Mouse (Mus musculus) testis, postnatal 10 days (tissue): ENCODE data around the gene Atp5s.

Experiments used
- DNase-seq: peaks from one replicate; pipeline ENCODE4 v3.0.0; 2021; ENCODE audit warnings: low spot score

Atp5s gene

GRCm38 (mm10) chr12:69781480-69781879, 56.7 kb downstream of the Atp5s start:
- DNase-seq, result no peak

GRCm38 (mm10) chr12:69781935-69782650, 57.3 kb downstream of the Atp5s start:
- peak; percentile 51 for DNase-seq

- no peak for DNase-seq
Observed at GRCm38 (mm10) chr12:69783247-69784025, 58.7 kb downstream of the Atp5s start.

- DNase-seq, result no peak
Observed at GRCm38 (mm10) chr12:69785471-69785870, 60.7 kb downstream of the Atp5s start.

- no peak for DNase-seq
Observed at GRCm38 (mm10) chr12:69788380-69788779, 63.6 kb downstream of the Atp5s start.

- no peak for DNase-seq
Observed at GRCm38 (mm10) chr12:69789766-69790529, 65.2 kb downstream of the Atp5s start.

GRCm38 (mm10) chr12:69790530-69791505, 66.1 kb downstream of the Atp5s start, which contains the start of gene Cdkl1:
Gene Cdkl1, minus strand, starts transcription at chr12:69791267.
- DNase-seq, result peak; percentile 74
